Mouse (Mus musculus) left cerebral cortex, adult 9 months (tissue): ENCODE results near the gene Tubg1.
"Not testable (repeated sequence)": the region's sequence is repeated elsewhere in the genome, so short reads cannot be mapped to it uniquely, and the experiment has no call there.

Experiments
- DNase-seq, 2 experiments: peaks; one replicate each; pipeline ENCODE4 v3.0.0; 2022; ENCODE audit warnings: low spot score in 2 of 2

Tubg1 gene

GRCm38 (mm10) chr11:101140164-101140819 is 20.6 kb downstream of the Tubg1 start:
- no peak for DNase-seq

- DNase-seq: no peak
These were observed 21.4 kb downstream of the Tubg1 start for GRCm38 (mm10) chr11:101141088-101141487.

GRCm38 (mm10) chr11:101142215-101142967 is 22.7 kb downstream of the Tubg1 start:
- DNase-seq: no peak

- DNase-seq: peak in 1 of 2 experiments; percentile 43
These were observed 23.8 kb downstream of the Tubg1 start for GRCm38 (mm10) chr11:101143338-101144225.

- no peak for DNase-seq
These were observed 26.6 kb downstream of the Tubg1 start for GRCm38 (mm10) chr11:101146377-101146776.

GRCm38 (mm10) chr11:101148751-101149150 is 29.0 kb downstream of the Tubg1 start:
- DNase-seq: no peak

GRCm38 (mm10) chr11:101149178-101150105 is 29.7 kb downstream of the Tubg1 start:
- DNase-seq: no peak

- DNase-seq: no peak
These were observed 31.3 kb downstream of the Tubg1 start for GRCm38 (mm10) chr11:101151063-101151462.

GRCm38 (mm10) chr11:101152825-101153224 is 33.1 kb downstream of the Tubg1 start:
- no peak for DNase-seq

GRCm38 (mm10) chr11:101154648-101155047 is 34.9 kb downstream of the Tubg1 start:
- no peak for DNase-seq

- DNase-seq: no peak
These were observed 35.4 kb downstream of the Tubg1 start for GRCm38 (mm10) chr11:101155151-101155550.

GRCm38 (mm10) chr11:101155728-101156371 is 36.1 kb downstream of the Tubg1 start, which contains the start of gene Tubg2:
Gene Tubg2, plus strand, starts transcription at chr11:101155907.
- peak; percentile 67 to 86 for DNase-seq

GRCm38 (mm10) chr11:101160151-101160550 is 40.4 kb downstream of the Tubg1 start:
- not testable (repeated sequence) for DNase-seq

GRCm38 (mm10) chr11:101160981-101161505 is 41.3 kb downstream of the Tubg1 start:
- not testable (repeated sequence) for DNase-seq

GRCm38 (mm10) chr11:101161551-101161950 is 41.8 kb downstream of the Tubg1 start:
- no peak for DNase-seq

- no peak for DNase-seq
These were observed 42.6 kb downstream of the Tubg1 start for GRCm38 (mm10) chr11:101162301-101162700.

- no peak for DNase-seq
These were observed 43.0 kb downstream of the Tubg1 start for GRCm38 (mm10) chr11:101162772-101163171.

GRCm38 (mm10) chr11:101163476-101164350 is 44.0 kb downstream of the Tubg1 start:
- no peak for DNase-seq

- no peak for DNase-seq
These were observed 44.6 kb downstream of the Tubg1 start for GRCm38 (mm10) chr11:101164351-101164665.
